Mouse (Mus musculus) lung, adult 2 months (tissue): ENCODE results near the gene Gm7271.

Experiments used
- CTCF ChIP-seq: fragments of 200-500 bp; IDR thresholded peaks from 2 replicates; pipeline ENCODE4 v1.5.1; 2011; ENCODE audit warnings: mild to moderate bottlenecking, low read length, control low read depth; ENCODE audit not compliant: insufficient read depth
- POLR2A ChIP-seq: fragments of 200-500 bp; IDR thresholded peaks from 2 replicates; pipeline ENCODE4 v1.6.1; 2011; ENCODE audit warnings: low read depth, mild to moderate bottlenecking, control low read depth, low read length, borderline replicate concordance; ENCODE audit errors: extremely low read depth

DNA sequence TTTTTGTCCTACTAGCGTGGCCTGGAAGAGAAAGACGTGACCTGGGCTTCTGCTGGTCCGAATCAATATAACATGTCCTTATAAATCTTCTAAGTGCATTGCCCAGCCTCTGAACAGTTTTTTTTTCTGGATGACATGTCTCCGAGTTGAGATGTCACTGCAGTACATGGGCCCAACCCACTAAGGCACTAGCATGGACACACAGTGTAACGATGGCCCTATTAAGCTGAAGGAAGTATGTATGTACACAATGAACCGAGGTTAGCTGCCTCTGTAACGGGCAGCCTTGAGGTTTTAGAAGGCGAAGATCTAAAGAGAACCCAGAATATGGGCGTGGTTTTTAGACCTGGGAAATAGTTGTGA is 45.8 kb downstream of the Gm7271 start:
- no peak for TF ChIP-seq CTCF
- TF ChIP-seq POLR2A = no peak
